Mouse (Mus musculus) kidney, postnatal 10 days (tissue): ENCODE data around the gene Sult2a6.

Experiments used
- DNase-seq: peaks from one replicate; pipeline ENCODE4 v3.0.0; 2021; ENCODE audit warnings: mixed read lengths

The Sult2a6 gene

GRCm38 (mm10) chr7:14254770-14255169 is at the start of gene Sult2a6:
TSS of gene Sult2a6 (minus strand) at chr7:14254870.
- no peak for DNase-seq

- DNase-seq, result no peak
These were observed 39.4 kb downstream of the Sult2a6 start for GRCm38 (mm10) chr7:14215231-14215630.

- no peak for DNase-seq
These were observed 51.3 kb downstream of the Sult2a6 start for GRCm38 (mm10) chr7:14203417-14203816.

- no peak for DNase-seq
These were observed 52.2 kb downstream of the Sult2a6 start for GRCm38 (mm10) chr7:14202487-14202886.
